18 mouse cellular contexts compared by ENCODE assay signal in genomic region chr6:115434816-115435215, GRCm38 (mm10).
A peak's percentile ranks its signal among the peaks of the same experiment; 100 is the strongest.
DNase-seq lines count a peak whose midpoint lies in the region; ATAC-seq and TF ChIP-seq lines count a peak whose summit lies in the region.
"Had no signal": no experiment of that assay in that cellular context is flagged by ENCODE, and none has a peak within 500 bp of the region (broad histone marks: within the 10 kb centered on the region; RNA-seq: fewer than 3 reads in every experiment).

No protein-coding gene starts in this region.

- 15% methylated on average over 2 of the region's 2 CpGs for WGBS in liver, adult 2 months
- 57% methylated on average over 2 of the region's 2 CpGs for WGBS in liver, postnatal 0 days (ENCODE audit: insufficient replicate concordance)
- WGBS in heart, embryonic 10.5 days, result 73% methylated on average over 2 of the region's 2 CpGs

- ATAC-seq in liver, postnatal 0 days, result no peak
- ATAC-seq: forebrain, embryonic 13.5 days; forebrain, embryonic 15.5 days; forebrain, postnatal 0 days had no signal

- H3K4me3 ChIP-seq in liver, adult 2 months (ENCODE audit: insufficient read depth, low read depth, low read length), result no peak overlapping the region
- no peak overlapping the region for H3K4me3 ChIP-seq in liver, postnatal 0 days (ENCODE audit: low read depth, low read length)
- no peak overlapping the region for H3K4me3 ChIP-seq in heart, embryonic 10.5 days
- H3K4me3 ChIP-seq: embryonic facial prominence, embryonic 10.5 days; embryonic facial prominence, embryonic 12.5 days; forebrain, embryonic 13.5 days; forebrain, embryonic 15.5 days had no signal

- no peak overlapping the region for H3K4me2 ChIP-seq in liver, postnatal 0 days (ENCODE audit: low read depth, low read length)
- H3K4me2 ChIP-seq: embryonic facial prominence, embryonic 12.5 days; forebrain, embryonic 13.5 days; forebrain, embryonic 15.5 days had no signal

- no peaks in the 10 kb centered on the region for H3K9me3 ChIP-seq in liver, postnatal 0 days (ENCODE audit: low read length)
- H3K9me3 ChIP-seq in heart, embryonic 10.5 days, result no peaks in the 10 kb centered on the region
- H3K9me3 ChIP-seq: embryonic facial prominence, embryonic 10.5 days; embryonic facial prominence, embryonic 12.5 days; forebrain, embryonic 13.5 days; forebrain, embryonic 15.5 days had no signal

- no peak overlapping the region for H3K27ac ChIP-seq in liver, adult 2 months (replicated peaks; ENCODE audit: insufficient read depth, low read depth, low read length)
- H3K27ac ChIP-seq in liver, postnatal 0 days (ENCODE audit: low read depth), result no peak overlapping the region
- H3K27ac ChIP-seq in heart, embryonic 10.5 days, result no peak overlapping the region
- H3K27ac ChIP-seq: embryonic facial prominence, embryonic 10.5 days; embryonic facial prominence, embryonic 12.5 days; forebrain, embryonic 13.5 days; forebrain, embryonic 15.5 days had no signal

- TF ChIP-seq POLR2A in liver, adult 2 months (IDR thresholded peaks at IDR 0.05; ENCODE audit: extremely low read depth, insufficient read depth, low read length), result no peak

- H3K79me2 ChIP-seq in liver, adult 2 months (ENCODE audit: control insufficient read depth, insufficient read depth, low read length), result no peaks in the 10 kb centered on the region

- no peaks in the 10 kb centered on the region for H3K27me3 ChIP-seq in liver, adult 2 months (ENCODE audit: control insufficient read depth, insufficient read depth, low read length)
- H3K27me3 ChIP-seq in liver, postnatal 0 days (ENCODE audit: insufficient read depth, low read length), result no peaks in the 10 kb centered on the region
- no peaks in the 10 kb centered on the region for H3K27me3 ChIP-seq in heart, embryonic 10.5 days (ENCODE audit: insufficient read depth, poor library complexity, severe bottlenecking)
- H3K27me3 ChIP-seq: embryonic facial prominence, embryonic 12.5 days; forebrain, embryonic 13.5 days; forebrain, embryonic 15.5 days had no signal

- H3K36me3 ChIP-seq in liver, adult 2 months (ENCODE audit: control insufficient read depth, insufficient read depth, low read length), result no peaks in the 10 kb centered on the region
- no peaks in the 10 kb centered on the region for H3K36me3 ChIP-seq in liver, postnatal 0 days (replicated peaks; ENCODE audit: insufficient read depth, low read length)
- no peaks in the 10 kb centered on the region for H3K36me3 ChIP-seq in heart, embryonic 10.5 days
- H3K36me3 ChIP-seq: embryonic facial prominence, embryonic 10.5 days; embryonic facial prominence, embryonic 12.5 days; forebrain, embryonic 15.5 days had no signal

- peaks cover 3% of the 10 kb centered on the region; the same call in 1 of the 2 replicates for H3K4me1 ChIP-seq in liver, adult 2 months (ENCODE audit: control insufficient read depth, insufficient read depth, low read length)
- H3K4me1 ChIP-seq in liver, postnatal 0 days (ENCODE audit: insufficient read depth), result no peaks in the 10 kb centered on the region
- no peaks in the 10 kb centered on the region for H3K4me1 ChIP-seq in heart, embryonic 10.5 days
- H3K4me1 ChIP-seq: embryonic facial prominence, embryonic 10.5 days; embryonic facial prominence, embryonic 12.5 days; forebrain, embryonic 15.5 days had no signal

- no peak overlapping the region for H3K9ac ChIP-seq in liver, adult 2 months (ENCODE audit: low read depth, low read length)
- no peak overlapping the region for H3K9ac ChIP-seq in liver, postnatal 0 days (replicated peaks)
- H3K9ac ChIP-seq: embryonic facial prominence, embryonic 12.5 days; forebrain, embryonic 13.5 days; forebrain, embryonic 15.5 days; forebrain, postnatal 0 days had no signal

- DNase-seq in kidney, adult 9 months, result peak; percentile 50
- no peak for DNase-seq in kidney, adult 11 months
- peak; percentile 80 for DNase-seq in liver, adult 2 months (ENCODE audit: extremely low read depth, low read depth, low spot score)
- DNase-seq in liver, postnatal 0 days, result no peak
- DNase-seq in heart, embryonic 10.5 days (ENCODE audit: low spot score), result no peak
- DNase-seq: adrenal gland, adult 2 months; adrenal gland, postnatal 10 days; adrenal gland, postnatal 25 days; cerebellum, adult 11-12 months; cerebellum, adult 2 months; cerebellum, adult 9-10 months; cerebellum, postnatal 10 days; cerebellum, postnatal 25 days; forebrain, postnatal 0 days had no signal

- no peak for TF ChIP-seq CTCF in liver, adult 2 months (IDR thresholded peaks at IDR 0.05; ENCODE audit: low read depth, low read length)
- TF ChIP-seq CTCF in liver, postnatal 0 days (IDR thresholded peaks at IDR 0.05; ENCODE audit: low read depth), result no peak

- no peak for TF ChIP-seq EP300 in liver, postnatal 0 days (IDR thresholded peaks at IDR 0.05; ENCODE audit: low read depth)

Comparison
In these comparisons a context has a peak if more than half of its experiments do, and no peak if none do; other contexts are left out.
1. DNase-seq: peak in kidney, adult 9 months (single experiment) and liver, adult 2 months (single experiment); none in kidney, adult 11 months (single experiment), liver, postnatal 0 days (single experiment) and heart, embryonic 10.5 days (single experiment).